Mouse (Mus musculus): ENCODE data around the gene Bsdc1.

Gene Bsdc1

DNA sequence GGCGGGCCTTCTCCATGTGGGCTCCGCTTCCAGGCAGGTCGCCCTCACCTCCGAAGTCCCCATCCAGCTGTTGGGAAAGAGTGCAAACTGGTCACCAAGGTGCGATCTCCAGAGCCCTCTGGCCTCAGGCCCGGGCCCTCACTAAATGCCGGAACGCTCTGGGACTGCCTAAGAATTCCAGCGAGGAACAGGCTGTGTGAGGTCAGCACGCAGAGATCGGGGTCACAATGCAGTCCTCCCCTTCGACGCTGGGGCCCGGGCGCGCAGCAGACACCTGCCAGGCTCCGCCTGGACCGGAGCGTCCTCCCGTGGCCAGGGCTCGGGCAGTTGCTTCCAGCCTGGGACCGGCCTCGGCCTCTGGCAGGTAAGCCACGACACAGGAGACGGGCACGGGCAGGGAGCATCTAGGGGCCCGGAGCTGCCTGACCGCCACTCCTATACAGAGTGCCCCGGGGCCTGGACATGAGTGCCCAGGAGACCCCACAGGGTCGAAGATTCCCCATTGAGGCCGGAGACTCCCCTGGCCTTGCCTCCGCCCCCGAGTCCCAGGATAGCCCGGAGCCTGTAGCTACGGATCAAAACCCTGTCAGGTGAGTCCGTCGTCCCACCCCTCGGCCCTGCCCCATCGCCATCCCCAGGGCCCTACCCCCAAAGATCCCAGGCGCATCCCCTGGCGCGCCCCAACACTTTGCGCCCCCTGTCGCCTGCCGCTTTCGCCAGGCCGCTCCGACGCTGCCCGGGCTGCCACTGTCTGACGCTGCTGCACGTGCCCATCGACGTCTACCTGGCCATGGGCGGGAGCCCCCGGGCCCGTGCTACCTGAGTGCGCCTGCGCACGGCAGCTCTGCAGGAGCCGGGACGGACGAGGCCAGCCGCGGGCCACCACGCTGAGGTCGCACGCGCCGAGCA, 29.8 kb downstream of the Bsdc1 start, which contains the start of the genes Tssk3 and Fam229a:
Gene Tssk3, minus strand, starts transcription at position 51 of the 909 bp plus-strand sequence.
Gene Fam229a, plus strand, starts transcription at position 219 of the 909 bp plus-strand sequence.
- peak in 1 of 2 experiments; percentile 38 for DNase-seq

DNA sequence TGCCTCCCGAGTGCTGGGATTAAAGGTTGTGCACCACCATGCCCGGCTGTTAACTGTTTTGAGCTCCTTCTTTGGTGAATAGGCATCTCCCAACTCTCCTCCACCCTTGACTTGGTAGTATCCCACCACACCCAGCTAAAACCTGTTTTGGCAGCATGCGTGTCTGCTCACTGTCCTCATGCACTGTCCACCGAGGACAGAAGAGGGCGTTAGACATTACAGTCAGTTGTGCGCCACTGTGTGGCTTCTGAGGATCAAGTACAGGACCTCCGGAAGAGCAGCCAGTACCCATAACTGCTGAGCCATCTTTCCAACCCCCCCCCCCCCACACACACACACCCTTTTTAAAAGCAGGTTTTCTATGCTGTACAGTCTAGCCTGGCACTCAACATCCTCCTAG, 33.3 kb downstream of the Bsdc1 start:
- peak in 1 of 2 experiments; percentile 38 for DNase-seq

DNA sequence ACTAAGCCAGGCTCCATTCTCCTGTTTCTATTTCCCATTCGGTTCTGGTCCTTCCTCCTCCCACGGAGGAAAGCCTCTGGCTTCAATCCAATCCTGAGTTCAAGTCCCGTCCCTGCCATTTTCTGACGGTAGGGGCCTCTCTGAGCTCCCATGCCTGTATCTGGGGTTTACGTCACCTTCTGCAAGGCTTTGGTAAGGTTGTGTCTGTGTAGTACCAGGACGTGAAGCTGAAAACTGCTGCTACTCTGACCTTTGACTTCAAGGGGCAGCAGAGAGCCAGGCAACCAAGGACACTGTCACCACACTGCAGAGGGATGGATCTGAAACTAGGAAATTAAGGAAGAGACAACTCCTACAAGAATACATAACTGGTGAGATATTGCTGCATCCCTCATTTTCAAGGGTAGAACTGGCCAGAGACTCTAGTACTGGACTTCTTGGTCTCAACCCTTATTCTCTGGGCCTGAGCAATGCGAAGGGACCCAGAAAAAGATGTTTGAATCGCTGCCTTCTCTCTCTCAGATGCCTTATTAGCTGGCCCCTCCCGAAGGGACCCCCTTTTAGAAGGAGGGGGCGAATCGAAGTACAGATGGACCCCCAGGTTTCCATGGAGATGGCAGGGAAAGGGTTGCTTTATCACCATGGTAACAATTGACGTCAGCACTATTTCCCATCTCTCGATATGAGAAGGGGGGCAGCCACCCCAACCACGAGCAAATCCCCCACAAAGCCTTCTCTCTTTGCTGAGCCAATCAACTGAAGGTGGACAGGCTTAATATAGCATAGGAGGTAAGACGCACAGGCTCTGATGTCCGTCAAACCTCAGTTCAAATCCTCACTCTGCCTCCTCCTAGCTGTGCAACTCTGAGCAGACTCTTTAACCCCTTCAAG, 34.5 kb downstream of the Bsdc1 start:
- peak in 1 of 2 experiments; percentile 25 for DNase-seq

DNA sequence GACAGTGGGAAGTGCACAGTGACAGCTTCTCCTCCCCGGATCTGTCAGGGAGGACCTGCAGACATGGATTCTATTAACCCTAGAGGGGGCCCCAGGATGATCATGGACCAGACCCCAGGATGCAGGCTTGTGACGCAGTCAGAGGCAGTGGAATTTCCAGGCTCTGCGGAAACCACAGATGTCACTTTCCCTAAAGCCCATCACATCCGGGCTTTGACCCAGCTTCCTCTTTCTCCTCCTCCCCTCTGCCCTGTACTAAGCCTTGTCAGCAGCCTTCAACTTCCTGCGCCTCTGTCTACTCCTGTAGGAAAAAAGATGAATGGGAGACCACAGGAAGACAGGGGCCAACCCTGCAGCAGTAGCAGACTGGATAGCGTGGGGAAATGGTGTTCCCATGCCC, 35.2 kb downstream of the Bsdc1 start:
- peak; percentile 57 to 63 for DNase-seq

DNA sequence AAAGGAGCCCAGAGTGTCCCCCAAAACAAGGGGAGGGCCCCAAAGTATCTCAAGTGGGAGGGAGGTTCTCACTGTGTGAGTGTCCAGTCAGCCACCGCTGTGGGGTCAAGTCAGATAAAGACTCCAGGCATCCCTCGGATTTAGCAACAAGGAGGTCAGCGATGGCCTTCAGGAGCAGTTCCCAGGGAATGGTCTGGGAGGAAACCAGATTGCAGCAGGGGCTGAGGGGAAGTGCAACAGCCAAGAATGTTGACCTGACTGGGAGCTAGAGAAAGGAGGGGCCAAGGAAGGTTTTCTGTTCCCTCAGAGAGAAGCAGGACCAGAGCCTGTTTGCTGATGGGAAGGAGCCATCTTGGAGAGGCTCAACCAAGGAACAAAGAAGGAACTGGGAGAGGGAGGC, 37.6 kb downstream of the Bsdc1 start:
- no peak for DNase-seq

DNA sequence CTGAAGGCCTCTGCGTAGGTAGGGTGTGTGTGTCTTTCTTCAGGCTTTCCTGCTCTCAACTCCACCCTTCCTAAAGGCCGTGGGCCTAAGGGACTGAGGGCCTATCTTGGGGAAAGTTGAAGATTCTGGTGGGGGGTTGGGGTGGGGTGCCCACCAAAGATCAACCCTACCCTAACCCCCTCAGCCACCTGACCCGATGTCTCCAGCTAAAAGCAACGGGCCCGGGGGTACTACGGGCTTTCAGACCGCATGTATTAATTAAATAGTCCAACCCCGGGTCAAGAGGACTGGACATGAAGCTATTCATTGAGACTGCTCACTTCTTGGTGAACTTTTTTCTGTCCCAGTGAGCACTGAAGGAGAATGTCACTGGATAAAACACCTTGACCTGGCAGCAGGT, 38.6 kb downstream of the Bsdc1 start:
- DNase-seq: no peak

DNA sequence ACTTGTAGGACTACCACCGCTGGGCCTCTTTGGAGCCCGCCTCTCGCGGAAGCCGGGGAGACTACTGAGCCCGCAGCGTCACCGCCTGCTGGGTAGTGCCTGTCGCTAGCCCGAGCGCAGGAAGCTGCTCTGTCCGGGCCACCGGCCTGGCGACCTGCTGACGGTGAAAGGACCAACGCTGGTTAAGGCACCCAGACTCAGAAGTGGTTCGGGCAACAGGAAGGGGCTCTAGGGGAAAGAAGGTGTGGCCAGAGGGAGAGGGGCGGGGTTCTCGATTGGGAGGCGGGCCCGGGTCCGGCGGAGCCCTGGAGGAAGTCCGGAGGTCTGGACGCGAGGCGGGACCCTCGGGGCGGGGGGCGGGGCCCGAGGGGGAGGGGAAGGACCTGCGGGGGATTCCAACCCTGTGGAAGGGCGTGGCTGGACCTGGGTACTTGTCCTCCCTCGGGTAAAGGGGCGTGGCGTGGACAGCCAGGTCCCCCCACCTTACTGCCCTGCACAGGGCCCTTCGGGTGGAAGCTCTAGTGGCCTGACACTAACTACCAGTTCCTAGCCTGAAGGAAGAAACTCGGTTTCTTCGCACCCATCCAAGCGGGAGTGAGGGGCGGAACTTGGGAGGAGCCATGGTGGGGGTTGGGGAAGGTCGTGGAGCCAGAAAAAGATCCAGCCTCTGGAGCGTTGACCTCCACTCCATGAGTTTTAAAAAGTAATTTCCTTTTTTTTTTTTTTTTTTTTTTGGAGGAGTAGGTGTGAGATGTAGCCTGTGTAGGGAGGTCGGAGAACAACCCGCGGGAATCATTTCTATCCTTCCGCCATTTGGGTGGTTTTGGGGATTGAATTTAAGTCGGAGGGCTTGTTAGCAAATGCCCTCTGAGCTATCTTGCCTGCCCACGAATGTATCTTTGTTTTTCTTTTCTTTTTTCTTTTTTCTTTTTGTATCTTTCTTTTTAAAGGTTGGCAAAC, 39.5 kb downstream of the Bsdc1 start:
- peak; percentile 87 to 88 for DNase-seq

DNA sequence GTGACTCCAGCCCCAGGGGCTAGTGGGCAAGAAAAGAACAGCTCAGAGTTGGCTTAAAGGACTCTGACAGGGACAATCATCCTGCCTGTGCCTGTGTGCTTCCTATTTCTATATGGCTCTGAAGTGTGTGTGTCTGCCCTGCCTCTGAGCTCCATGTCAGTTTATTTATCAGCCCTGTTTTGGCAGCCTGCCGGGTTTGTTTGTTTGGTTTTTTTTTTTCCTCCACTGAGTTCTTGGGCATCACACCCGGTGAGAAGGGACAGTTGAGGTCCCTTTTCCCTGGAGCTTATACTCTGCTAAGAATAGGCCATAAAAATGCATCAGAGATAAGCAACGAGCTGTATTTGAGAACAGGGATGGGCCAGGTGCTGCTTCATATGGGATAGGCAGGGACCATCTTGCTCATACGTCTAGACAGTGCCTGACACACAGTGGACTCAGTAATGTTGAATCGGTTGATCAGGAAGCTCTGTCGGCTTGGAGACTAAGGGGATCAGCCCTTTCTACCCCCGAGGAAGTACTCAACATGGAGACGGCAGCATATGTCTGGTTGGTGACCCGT, 41.0 kb downstream of the Bsdc1 start:
- DNase-seq: no peak

DNA sequence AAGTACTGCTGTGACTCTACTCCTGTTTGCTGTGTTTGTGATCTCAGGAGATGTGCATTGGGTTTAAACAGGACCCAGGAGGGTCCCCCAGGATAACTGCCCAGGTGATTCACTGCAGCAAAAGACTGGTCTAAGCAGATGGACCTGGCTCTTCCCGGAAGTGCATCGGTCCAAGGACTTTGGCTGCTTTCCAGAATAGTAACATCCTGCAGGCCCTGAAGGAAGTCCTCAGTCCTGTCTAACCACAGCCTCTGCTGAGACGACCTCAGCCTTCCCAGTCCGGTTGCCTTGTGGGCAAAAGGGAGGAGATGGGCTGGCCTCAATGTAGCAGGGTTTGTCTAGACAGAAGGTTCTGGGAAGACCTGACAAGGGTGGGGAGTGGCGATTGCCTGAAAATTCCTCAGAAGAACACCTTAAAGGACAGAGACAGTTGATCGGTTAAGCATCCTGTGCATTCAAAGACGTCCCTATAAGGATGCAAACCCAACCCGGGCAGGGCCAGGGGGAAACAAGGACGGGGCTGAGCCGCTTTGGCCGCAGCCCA, 41.6 kb downstream of the Bsdc1 start:
- DNase-seq: no peak

DNA sequence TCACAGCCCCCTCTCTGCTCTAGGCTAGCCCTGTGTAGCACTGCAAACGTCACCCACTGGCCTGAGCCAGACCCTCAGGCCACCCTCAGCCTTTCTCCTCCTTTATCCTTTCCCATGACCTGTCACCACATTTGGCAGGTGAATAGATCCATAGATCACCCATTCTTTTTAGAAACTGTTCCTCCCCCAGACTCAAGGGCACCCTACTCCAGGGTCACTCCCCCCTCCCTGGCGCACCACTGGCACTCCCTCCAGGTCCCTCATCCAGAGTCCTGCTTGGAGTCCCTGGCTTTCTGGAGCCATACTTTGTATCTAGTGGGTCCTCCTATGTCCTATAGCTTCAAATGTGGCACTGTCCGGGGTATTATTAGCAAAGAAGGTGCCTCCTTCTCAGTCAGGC, 44.1 kb downstream of the Bsdc1 start:
- DNase-seq: no peak

DNA sequence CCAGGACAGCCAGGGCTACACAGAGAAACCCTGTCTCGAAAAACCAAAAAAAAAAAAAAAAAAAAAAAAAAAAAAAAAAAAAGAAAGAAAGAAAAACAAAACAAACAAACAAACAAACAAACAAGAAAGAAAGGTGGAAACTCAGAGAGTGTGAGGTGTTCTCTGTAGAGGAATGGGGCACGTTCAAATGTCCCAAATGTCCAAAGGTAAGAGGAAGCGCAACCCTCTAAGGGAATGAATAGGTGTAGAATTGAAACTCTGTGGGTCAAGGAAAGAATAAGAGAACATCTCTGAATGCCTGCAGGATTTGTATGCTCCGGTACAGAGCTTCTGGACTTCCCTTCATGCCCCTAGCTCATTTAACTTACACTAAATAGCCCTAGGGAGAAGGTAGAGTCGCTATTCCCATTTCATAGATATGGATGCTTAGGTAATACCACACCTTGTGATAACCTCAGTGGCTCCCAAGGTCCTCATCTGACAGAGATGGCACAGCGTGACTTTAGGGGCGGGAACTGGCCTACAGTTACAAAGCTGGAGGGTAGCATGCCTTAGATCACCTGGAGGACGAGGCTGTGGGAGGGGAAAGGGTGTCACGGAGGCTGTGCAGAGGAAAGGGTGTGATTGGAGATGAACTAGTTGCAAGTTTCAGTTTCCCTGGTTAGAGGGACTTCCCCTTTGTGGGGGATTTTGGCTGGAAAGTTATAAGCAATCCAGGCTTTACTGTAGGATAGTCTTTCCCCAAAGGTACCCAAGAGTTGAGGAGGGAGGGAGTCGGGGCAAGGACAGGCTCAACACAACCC, 46.3 kb downstream of the Bsdc1 start:
- DNase-seq: no peak

DNA sequence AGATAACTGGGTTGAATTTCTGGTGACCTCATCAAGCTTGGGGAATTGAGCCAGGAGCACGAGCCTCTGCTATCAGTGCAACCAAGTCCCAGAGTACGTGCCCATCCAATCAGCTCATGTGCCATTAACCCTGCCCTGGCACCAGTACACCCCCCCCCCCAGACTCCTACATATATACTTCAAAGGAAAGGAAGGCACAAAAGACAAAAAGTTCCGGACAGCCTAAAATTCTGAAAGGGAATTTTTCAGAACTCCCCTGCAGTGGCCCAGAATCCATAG, 46.8 kb downstream of the Bsdc1 start:
- no peak for DNase-seq

DNA sequence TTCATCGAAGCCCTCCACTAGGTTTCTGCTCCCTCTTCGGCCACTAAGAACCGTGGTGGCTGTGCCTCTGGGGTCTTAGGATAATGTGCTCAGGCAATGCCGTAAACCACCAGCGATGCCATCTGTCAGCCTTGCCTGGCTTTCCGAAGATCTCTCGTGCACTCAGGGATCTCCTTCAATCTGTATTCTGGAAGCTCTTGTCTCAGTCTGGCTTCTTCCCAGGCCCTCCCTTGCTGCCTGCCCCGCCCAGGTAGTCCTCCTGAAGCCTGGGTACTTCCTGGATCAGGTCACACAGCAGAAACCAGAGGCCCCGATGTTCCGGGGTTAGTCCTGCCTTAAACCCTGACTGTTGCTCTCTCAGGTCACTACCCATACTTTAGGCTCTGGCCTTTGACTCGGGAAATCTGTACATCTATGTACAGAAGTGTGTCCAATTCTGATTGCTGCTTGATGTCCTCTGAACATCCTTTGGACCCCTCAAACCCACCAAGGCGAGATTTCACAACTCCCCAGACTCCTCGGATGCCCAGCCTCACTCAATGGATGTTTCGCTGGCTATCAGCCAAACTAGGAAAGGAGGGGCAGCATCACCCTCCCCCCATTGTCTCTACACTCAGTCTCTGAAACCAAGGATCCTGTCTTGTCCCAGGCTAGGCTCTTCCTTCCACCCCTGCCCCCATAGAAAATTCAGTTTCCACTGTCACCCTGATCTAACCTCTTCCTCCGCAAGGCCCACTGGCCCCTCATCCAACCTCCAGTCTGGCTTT, 47.6 kb downstream of the Bsdc1 start:
- DNase-seq: no peak

DNA sequence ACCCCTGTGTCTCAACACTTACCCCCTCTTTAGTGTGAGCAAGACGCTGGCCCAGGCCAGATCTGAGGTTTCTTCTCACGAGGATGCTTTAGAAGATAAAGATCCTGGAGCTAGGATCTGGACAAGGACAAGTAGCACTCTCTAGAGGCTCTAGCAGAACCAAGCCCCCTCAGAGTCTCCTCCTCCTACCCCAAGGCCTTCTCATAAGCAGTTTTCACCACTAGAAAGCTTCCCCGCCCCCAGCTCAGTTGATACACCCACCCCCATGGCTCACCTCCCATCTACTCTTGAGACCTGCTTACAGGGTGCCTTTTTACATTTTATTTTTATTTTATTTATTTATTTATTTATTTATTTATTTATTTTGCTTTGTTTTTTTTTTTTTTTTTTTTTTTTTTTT, 48.3 kb downstream of the Bsdc1 start:
- DNase-seq: no peak

DNA sequence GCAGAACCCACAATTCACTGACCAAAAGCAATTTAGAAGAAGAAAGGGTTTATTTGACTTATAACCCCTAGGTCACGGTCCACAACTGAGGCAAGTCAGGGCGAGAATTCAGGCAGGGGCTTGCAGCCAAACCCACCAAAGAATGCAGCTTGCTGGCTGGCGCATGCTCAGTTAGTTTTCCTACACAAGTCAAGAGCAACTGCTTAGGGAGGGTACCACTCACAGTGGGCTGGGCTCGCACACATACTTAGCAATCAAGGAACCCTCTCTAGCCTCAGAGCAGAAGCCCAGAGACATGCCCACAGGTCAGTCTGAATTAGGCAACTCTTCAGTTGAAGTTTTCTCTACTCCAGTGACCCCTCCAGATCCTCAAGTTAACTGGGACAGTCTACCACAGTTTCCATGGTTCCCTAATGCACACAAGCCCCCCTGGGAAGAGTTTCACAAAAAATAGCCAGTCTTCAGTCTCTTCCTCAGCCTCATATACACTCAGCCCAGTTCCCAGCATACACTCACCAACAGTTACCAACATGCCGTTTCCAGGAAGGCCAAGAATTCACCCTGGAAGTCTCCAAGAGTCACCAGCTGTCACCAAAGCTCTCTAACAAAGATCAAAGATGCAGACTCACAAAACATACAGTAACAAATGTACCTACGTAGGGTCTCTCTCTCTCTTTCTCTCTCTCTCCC, 49.5 kb downstream of the Bsdc1 start:
- DNase-seq: no peak

DNA sequence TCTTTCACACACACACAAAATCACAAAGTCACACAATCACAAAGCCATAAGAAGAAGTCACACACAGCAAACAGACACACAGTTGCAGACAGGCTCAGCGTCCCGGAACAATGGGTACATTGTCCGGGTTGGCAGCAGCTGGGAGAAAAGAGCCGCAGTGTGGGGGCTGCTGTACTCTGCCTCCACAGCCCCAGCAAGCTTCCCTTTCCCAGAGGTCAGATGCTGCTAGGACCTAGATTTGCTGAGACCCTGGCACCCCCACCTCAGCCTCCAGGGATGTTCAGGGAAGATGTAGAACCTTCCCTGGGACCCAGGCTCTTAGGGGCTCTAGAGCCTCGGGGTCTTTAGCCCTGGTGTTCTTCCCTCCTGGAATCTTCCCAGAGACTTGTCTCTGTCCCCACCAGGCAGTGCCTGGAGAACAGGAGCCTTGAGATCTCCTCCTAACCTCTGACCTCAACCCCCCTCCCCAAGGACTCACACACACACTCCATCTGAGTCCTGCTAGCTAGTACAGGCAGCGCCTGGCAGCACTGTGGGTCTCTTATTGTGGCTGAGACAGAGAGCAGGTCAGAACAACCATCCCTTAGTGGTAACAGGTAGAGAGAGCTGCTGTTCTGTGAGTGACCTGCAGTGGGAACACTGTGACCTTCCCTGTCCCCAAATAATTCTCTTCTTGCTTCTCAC, 50.2 kb downstream of the Bsdc1 start:
- DNase-seq: no peak

DNA sequence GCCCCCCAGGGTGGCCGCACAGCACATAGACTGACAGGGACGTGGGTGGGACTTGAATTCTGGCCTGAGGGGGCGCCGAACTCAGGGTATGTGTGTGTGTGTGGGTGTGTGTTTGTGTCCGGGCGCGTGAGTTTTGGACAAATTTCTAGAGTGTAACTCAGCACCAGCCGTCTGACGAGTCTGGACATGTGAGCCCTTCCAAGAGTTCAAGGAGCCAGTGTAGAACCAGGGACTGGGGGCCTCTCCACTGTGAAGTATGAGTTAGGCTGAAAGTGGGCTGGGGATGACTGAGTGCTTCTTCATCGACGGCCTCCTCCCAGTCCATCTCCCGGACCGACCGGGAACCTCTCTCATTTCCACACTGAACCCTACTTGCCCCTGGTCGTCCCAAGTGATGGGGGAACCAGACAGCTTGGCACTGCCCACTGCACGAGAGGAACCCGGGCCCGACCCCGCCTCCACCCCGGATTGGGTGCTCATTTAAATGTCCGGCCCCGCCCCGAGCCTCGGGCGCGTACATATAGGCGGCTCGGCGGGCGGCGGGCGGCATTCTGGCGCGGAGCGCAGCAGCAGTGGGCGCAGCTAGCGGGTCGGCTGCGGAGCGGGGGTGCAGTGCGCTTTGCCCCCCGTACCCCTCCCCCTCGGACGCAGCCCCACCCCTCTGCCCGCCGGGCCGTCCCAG, 51.8 kb downstream of the Bsdc1 start, which contains the start of gene Marcksl1:
Gene Marcksl1, plus strand, starts transcription at position 496 of the 682 bp plus-strand sequence.
- DNase-seq: peak; percentile 72 to 79

DNA sequence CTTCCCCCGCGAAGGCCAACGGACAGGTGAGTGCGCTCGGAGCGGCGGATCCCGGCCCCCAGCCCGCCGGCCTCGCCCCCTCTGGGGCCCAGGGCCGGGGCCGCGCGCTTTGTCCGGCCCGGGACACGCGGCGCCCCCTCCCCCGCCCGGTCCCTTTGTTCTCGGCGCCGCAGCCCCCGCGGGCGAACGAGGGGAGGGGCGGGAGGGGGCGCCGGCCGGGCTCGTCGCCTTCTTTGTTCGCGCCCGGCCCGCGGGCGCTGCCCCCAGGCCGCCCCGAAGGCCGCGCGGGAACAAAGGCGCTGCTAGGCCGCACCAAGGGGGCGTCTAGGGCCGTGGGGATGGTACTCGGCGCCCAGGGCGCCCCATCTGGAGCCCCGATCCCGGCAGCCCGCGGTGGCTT, 52.5 kb downstream of the Bsdc1 start:
- DNase-seq: no peak
